In the genomic region with DNA sequence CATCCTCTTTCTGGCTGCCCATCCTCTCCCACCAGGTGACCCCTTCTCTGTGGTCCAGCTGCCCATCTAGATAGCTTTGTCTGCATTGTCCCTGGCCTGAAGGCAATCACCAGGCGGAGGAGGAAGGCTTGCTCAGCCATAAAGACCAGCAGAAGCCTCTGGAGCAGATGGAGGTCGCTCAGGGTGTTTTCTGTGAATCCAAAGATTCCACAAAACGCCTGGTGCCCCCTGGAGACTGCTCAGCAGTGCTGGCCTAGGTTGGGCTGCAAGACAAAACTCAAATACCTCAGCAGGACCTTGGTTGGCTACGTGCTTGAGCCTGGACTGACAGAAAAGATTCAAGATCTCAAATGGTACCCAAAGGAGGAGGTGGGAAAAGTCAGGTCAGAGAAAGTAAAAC, we compare ENCODE assay signal across 17 mouse cellular contexts.
DNase-seq lines count a peak whose midpoint lies in the region; ATAC-seq and TF ChIP-seq lines count a peak whose summit lies in the region.
"Had no signal": no experiment of that assay in that cellular context is flagged by ENCODE, and none has a peak within 500 bp of the region (broad histone marks: within the 10 kb centered on the region; RNA-seq: fewer than 3 reads in every experiment).

No protein-coding gene starts in this region.

- no peak overlapping the region for H3K4me2 ChIP-seq in hindbrain, embryonic 16.5 days (ENCODE audit: low read length)
- H3K4me2 ChIP-seq in liver, embryonic 14.5 days (ENCODE audit: low read depth): no peak overlapping the region
- H3K4me2 ChIP-seq in liver, embryonic 12.5 days: no peak overlapping the region
- H3K4me2 ChIP-seq in embryonic facial prominence, embryonic 11.5 days (ENCODE audit: low read depth, low read length): no peak overlapping the region
- H3K4me2 ChIP-seq: embryonic facial prominence, embryonic 12.5 days; heart, embryonic 13.5 days; limb, embryonic 13.5 days had no signal

- H3K27ac ChIP-seq in hindbrain, embryonic 10.5 days: 0 out of 2 replicates have a peak overlapping the region, but pooled peaks have one; percentile 0
- H3K27ac ChIP-seq in hindbrain, embryonic 16.5 days (ENCODE audit: low read depth, low read length): no peak overlapping the region
- H3K27ac ChIP-seq in liver, embryonic 14.5 days: no peak overlapping the region
- no peak overlapping the region for H3K27ac ChIP-seq in liver, embryonic 12.5 days
- H3K27ac ChIP-seq in ES-Bruce4 (ENCODE audit: insufficient read depth, low read length): no peak overlapping the region
- H3K27ac ChIP-seq in embryonic facial prominence, embryonic 11.5 days (replicated peaks; ENCODE audit: low read depth, low read length): no peak overlapping the region
- H3K27ac ChIP-seq: embryonic facial prominence, embryonic 12.5 days; heart, embryonic 13.5 days; limb, embryonic 13.5 days had no signal

- no peak for TF ChIP-seq POLR2A in ES-Bruce4 (IDR thresholded peaks at IDR 0.05; ENCODE audit: insufficient read depth, low read length)

- no peaks in the 10 kb centered on the region for H3K36me3 ChIP-seq in hindbrain, embryonic 10.5 days
- no peaks in the 10 kb centered on the region for H3K36me3 ChIP-seq in hindbrain, embryonic 16.5 days (ENCODE audit: control insufficient read depth, insufficient read depth, low read length)
- H3K36me3 ChIP-seq in liver, embryonic 14.5 days (replicated peaks; ENCODE audit: control insufficient read depth, insufficient read depth, low read depth): no peaks in the 10 kb centered on the region
- H3K36me3 ChIP-seq in liver, embryonic 12.5 days: no peaks in the 10 kb centered on the region
- no peaks in the 10 kb centered on the region for H3K36me3 ChIP-seq in ES-Bruce4 (ENCODE audit: control insufficient read depth, insufficient read depth, low read length, poor library complexity, severe bottlenecking)
- H3K36me3 ChIP-seq in embryonic facial prominence, embryonic 11.5 days (replicated peaks; ENCODE audit: control insufficient read depth, insufficient read depth, low read depth, low read length): no peaks in the 10 kb centered on the region
- H3K36me3 ChIP-seq: embryonic facial prominence, embryonic 12.5 days; G1E had no signal

- DNase-seq in hindbrain, embryonic 10.5 days (ENCODE audit: low spot score): no peak
- DNase-seq in liver, embryonic 14.5 days (ENCODE audit: low read depth in 3 of 3, low spot score in 3 of 3): no peak
- peak; percentile 27 for DNase-seq in embryonic facial prominence, embryonic 11.5 days (ENCODE audit: low spot score)
- no peak for DNase-seq in urinary bladder, postnatal 36 days (ENCODE audit: low spot score in 2 of 2)
- DNase-seq in adrenal gland, adult 8-10 months: no peak
- DNase-seq: adrenal gland, adult 2 months; B cell, adult 2 months; cerebellum, adult 9-11 months; heart, postnatal 4 days; liver, postnatal 0 days had no signal

- H3K9me3 ChIP-seq in hindbrain, embryonic 10.5 days: no peaks in the 10 kb centered on the region
- no peaks in the 10 kb centered on the region for H3K9me3 ChIP-seq in hindbrain, embryonic 16.5 days (ENCODE audit: control insufficient read depth, low read length)
- no peaks in the 10 kb centered on the region for H3K9me3 ChIP-seq in liver, embryonic 14.5 days (ENCODE audit: control insufficient read depth, low read length)
- H3K9me3 ChIP-seq in liver, embryonic 12.5 days (replicated peaks): no peaks in the 10 kb centered on the region
- no peaks in the 10 kb centered on the region for H3K9me3 ChIP-seq in ES-Bruce4 (replicated peaks; ENCODE audit: control insufficient read depth, insufficient read depth, low read length, poor library complexity, severe bottlenecking)
- no peaks in the 10 kb centered on the region for H3K9me3 ChIP-seq in embryonic facial prominence, embryonic 11.5 days (replicated peaks; ENCODE audit: control insufficient read depth, low read length)
- H3K9me3 ChIP-seq: embryonic facial prominence, embryonic 12.5 days; heart, embryonic 13.5 days; limb, embryonic 13.5 days had no signal

- no peak for ATAC-seq in hindbrain, embryonic 16.5 days
- ATAC-seq in liver, embryonic 14.5 days (ENCODE audit: insufficient read depth): no peak
- no peak for ATAC-seq in liver, embryonic 12.5 days
- ATAC-seq in embryonic facial prominence, embryonic 11.5 days (replicated peaks; ENCODE audit: insufficient number of reproducible peaks, low FRiP score, low TSS enrichment, low read depth): no peak
- ATAC-seq: liver, postnatal 0 days had no signal

- no peak for TF ChIP-seq EP300 in liver, embryonic 14.5 days (IDR thresholded peaks at IDR 0.05; ENCODE audit: low read depth)
- TF ChIP-seq EP300 in ES-Bruce4 (IDR thresholded peaks at IDR 0.05; ENCODE audit: insufficient read depth, low read depth, low read length): no peak

- H3K4me1 ChIP-seq in hindbrain, embryonic 10.5 days (replicated peaks): peaks cover 25% of the 10 kb centered on the region
- H3K4me1 ChIP-seq in hindbrain, embryonic 16.5 days (ENCODE audit: control insufficient read depth, insufficient read depth, low read depth, low read length): peaks cover 3% of the 10 kb centered on the region; the same call in 1 of the 2 replicates
- peaks cover 0 to 2% of the 10 kb centered on the region in 2 experiments; a peak in 1 of 4 replicates for H3K4me1 ChIP-seq in liver, embryonic 14.5 days (replicated peaks; ENCODE audit: control insufficient read depth in 2 of 2, insufficient read depth in 2 of 2, low read length in 1 of 2)
- H3K4me1 ChIP-seq in liver, embryonic 12.5 days: no peaks in the 10 kb centered on the region
- peaks cover 4% of the 10 kb centered on the region for H3K4me1 ChIP-seq in ES-Bruce4 (ENCODE audit: control insufficient read depth, insufficient read depth, low read length)
- H3K4me1 ChIP-seq in embryonic facial prominence, embryonic 11.5 days (ENCODE audit: control insufficient read depth, insufficient read depth, low read length): no peaks in the 10 kb centered on the region

- peaks cover 30% of the 10 kb centered on the region for H3K27me3 ChIP-seq in hindbrain, embryonic 10.5 days (ENCODE audit: insufficient read depth, poor library complexity, severe bottlenecking)
- H3K27me3 ChIP-seq in hindbrain, embryonic 16.5 days (replicated peaks; ENCODE audit: control insufficient read depth, insufficient read depth, low read length): peaks cover 2% of the 10 kb centered on the region; the same call in 1 of the 2 replicates
- no peaks in the 10 kb centered on the region for H3K27me3 ChIP-seq in liver, embryonic 14.5 days (ENCODE audit: control insufficient read depth, insufficient read depth, low read length)
- H3K27me3 ChIP-seq in liver, embryonic 12.5 days (replicated peaks): no peaks in the 10 kb centered on the region
- H3K27me3 ChIP-seq in ES-Bruce4 (ENCODE audit: control insufficient read depth, insufficient read depth, low read length, poor library complexity, severe bottlenecking): no peaks in the 10 kb centered on the region
- H3K27me3 ChIP-seq in embryonic facial prominence, embryonic 11.5 days (ENCODE audit: control insufficient read depth, insufficient read depth, low read length): no peaks in the 10 kb centered on the region
- H3K27me3 ChIP-seq: limb, embryonic 13.5 days had no signal

- no peak overlapping the region for H3K4me3 ChIP-seq in hindbrain, embryonic 10.5 days
- no peak overlapping the region for H3K4me3 ChIP-seq in hindbrain, embryonic 16.5 days (ENCODE audit: low read length)
- H3K4me3 ChIP-seq in liver, embryonic 14.5 days (ENCODE audit: insufficient read depth in 1 of 2, low read depth in 2 of 2, low read length in 2 of 2): no peak overlapping the region
- no peak overlapping the region for H3K4me3 ChIP-seq in liver, embryonic 12.5 days
- H3K4me3 ChIP-seq in ES-Bruce4 (ENCODE audit: low read depth, low read length): no peak overlapping the region
- no peak overlapping the region for H3K4me3 ChIP-seq in embryonic facial prominence, embryonic 11.5 days (ENCODE audit: low read depth, low read length)
- H3K4me3 ChIP-seq: embryonic facial prominence, embryonic 12.5 days; heart, embryonic 13.5 days; limb, embryonic 13.5 days had no signal

- WGBS in hindbrain, embryonic 10.5 days: 36% methylated on average over 4 of the region's 4 CpGs
- 41% methylated on average over 4 of the region's 4 CpGs for WGBS in hindbrain, embryonic 16.5 days
- 39% methylated on average over 4 of the region's 4 CpGs for WGBS in liver, embryonic 14.5 days (ENCODE audit: insufficient replicate concordance)
- WGBS in liver, embryonic 12.5 days (ENCODE audit: insufficient replicate concordance): 38% methylated on average over 4 of the region's 4 CpGs
- WGBS in embryonic facial prominence, embryonic 11.5 days: 38% methylated on average over 4 of the region's 4 CpGs

- TF ChIP-seq CTCF in liver, embryonic 14.5 days (IDR thresholded peaks at IDR 0.05; ENCODE audit: low read depth): 0 out of 2 replicates have a peak, but pooled peaks have one; percentile 4
- peak; percentile 22 for TF ChIP-seq CTCF in ES-Bruce4 (IDR thresholded peaks at IDR 0.05; ENCODE audit: low read depth, low read length)

- H3K9ac ChIP-seq in hindbrain, embryonic 16.5 days (ENCODE audit: low read depth, low read length): no peak overlapping the region
- H3K9ac ChIP-seq in liver, embryonic 14.5 days (replicated peaks): no peak overlapping the region
- no peak overlapping the region for H3K9ac ChIP-seq in liver, embryonic 12.5 days
- H3K9ac ChIP-seq in ES-Bruce4 (ENCODE audit: low read depth, poor library complexity, severe bottlenecking): no peak overlapping the region
- H3K9ac ChIP-seq in embryonic facial prominence, embryonic 11.5 days (replicated peaks; ENCODE audit: low read length): no peak overlapping the region; the same call in 1 of the 2 replicates
- H3K9ac ChIP-seq: embryonic facial prominence, embryonic 12.5 days; heart, embryonic 13.5 days; limb, embryonic 13.5 days; liver, postnatal 0 days had no signal
